Mouse (Mus musculus): Measurements from ENCODE around the gene Vmn1r91.
"Not testable (repeated sequence)": the region's sequence is repeated elsewhere in the genome, so short reads cannot be mapped to it uniquely, and the experiment has no call there.

Vmn1r91 gene

GRCm38 (mm10) chr7:20099380-20099779 lies at the start of gene Vmn1r91:
TSS of gene Vmn1r91 (plus strand) at chr7:20099680.
- DNase-seq (ENCODE audit: low spot score), result not testable (repeated sequence)

GRCm38 (mm10) chr7:20064100-20064499 lies 35.4 kb upstream of the Vmn1r91 start:
- not testable (repeated sequence) for DNase-seq (ENCODE audit: low spot score)

GRCm38 (mm10) chr7:20078118-20078517 lies 21.4 kb upstream of the Vmn1r91 start:
- not testable (repeated sequence) for DNase-seq (ENCODE audit: low spot score)

- not testable (repeated sequence) for DNase-seq (ENCODE audit: low spot score)
These were observed 23.0 kb downstream of the Vmn1r91 start, which contains the start of gene Gm16442 for GRCm38 (mm10) chr7:20122479-20122878. TSS of gene Gm16442 (minus strand) at chr7:20122579.

GRCm38 (mm10) chr7:20138988-20139387 lies 39.5 kb downstream of the Vmn1r91 start, which contains the start of gene Vmn1r93:
TSS of gene Vmn1r93 (minus strand) at chr7:20139088.
- DNase-seq (ENCODE audit: low spot score), result not testable (repeated sequence)

Measured in urinary bladder, postnatal 25 days (tissue).